In the genomic region with DNA sequence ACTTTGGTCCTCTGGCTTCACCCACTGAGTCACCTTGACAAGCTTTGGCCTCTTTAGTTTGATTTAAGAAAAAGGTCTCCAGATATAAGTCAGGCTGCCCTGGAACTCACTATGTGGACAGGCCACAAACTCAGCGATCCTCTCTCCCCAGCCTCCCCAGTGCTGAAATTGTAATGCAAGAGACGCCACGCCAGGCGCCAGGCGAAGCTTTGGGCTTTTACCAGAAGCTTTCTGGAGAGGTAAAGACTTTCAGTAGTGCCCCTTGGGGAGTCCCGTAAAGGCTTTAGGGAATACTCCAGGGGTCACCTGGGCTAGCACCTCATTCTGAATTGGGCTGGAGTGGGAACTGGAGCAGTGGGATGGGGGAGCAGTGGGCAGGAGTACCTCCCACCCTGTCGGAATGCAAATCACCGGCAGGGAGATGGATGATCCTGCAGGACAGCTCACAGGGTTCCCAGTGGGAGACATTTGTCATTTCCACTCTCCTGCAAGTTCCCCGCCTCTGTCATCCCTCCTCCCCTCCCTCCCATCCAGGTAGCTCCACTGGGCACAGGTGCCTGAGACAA, we compare ENCODE assay signal across 9 mouse cellular contexts. TPM values are rescaled to one million over a fixed set of nuclear protein-coding genes. Genes with fewer than 3 reads are reported as not detected.
DNase-seq lines count a peak whose midpoint lies in the region.
"Had no signal": no experiment of that assay in that cellular context is flagged by ENCODE, and none has a peak within 500 bp of the region (broad histone marks: within the 10 kb centered on the region; RNA-seq: fewer than 3 reads in every experiment).

No protein-coding gene starts in this region.

- DNase-seq in cerebellum, postnatal 14 days: peak; percentile 43 to 45
- DNase-seq in cerebellum, adult 9-10 months: no peak
- DNase-seq in right cerebral cortex, postnatal 4 days: peak; percentile 46
- DNase-seq in right cerebral cortex, adult 18-20 months: no peak
- no peak for DNase-seq in limb, embryonic 10.5 days (ENCODE audit: low spot score)
- no peak for DNase-seq in kidney, postnatal 4 days
- DNase-seq in urinary bladder, postnatal 10 days (ENCODE audit: low spot score): no peak
- DNase-seq in kidney, adult 8-10 months: no peak

- peaks cover 24% of the 10 kb centered on the region for H3K4me1 ChIP-seq in limb, embryonic 10.5 days
- H3K4me1 ChIP-seq: liver, embryonic 15.5 days had no signal

- H3K9me3 ChIP-seq in limb, embryonic 10.5 days (replicated peaks): no peaks in the 10 kb centered on the region
- H3K9me3 ChIP-seq: liver, embryonic 15.5 days had no signal

- peak overlapping the region; percentile 15; the same call in 1 of the 2 replicates for H3K4me3 ChIP-seq in limb, embryonic 10.5 days
- H3K4me3 ChIP-seq: liver, embryonic 15.5 days had no signal

- H3K27ac ChIP-seq in limb, embryonic 10.5 days: peak overlapping the region; percentile 54
- H3K27ac ChIP-seq: liver, embryonic 15.5 days had no signal

- WGBS in limb, embryonic 10.5 days: 11% methylated on average over 9 of the region's 9 CpGs

- H3K36me3 ChIP-seq in limb, embryonic 10.5 days: no peaks in the 10 kb centered on the region
- H3K36me3 ChIP-seq: liver, embryonic 15.5 days had no signal

- H3K27me3 ChIP-seq in limb, embryonic 10.5 days (ENCODE audit: low read depth, poor library complexity, severe bottlenecking): peaks cover 51% of the 10 kb centered on the region

RNA-seq across cellular contexts. Expression of gene Tnrc6c, which starts 26.3 kb away (rescaled TPM):
- 11.4 and 14.1 TPM in 2 replicates for polyA plus RNA-seq in limb, embryonic 10.5 days (2016; fragmentation: Nextera tagmentation; extraction: Ambion mirVana)

Comparison
In these comparisons a context has a peak if more than half of its experiments do, and no peak if none do; other contexts are left out.
1. DNase-seq: peak in cerebellum, postnatal 14 days (2 of 2) and right cerebral cortex, postnatal 4 days (single experiment); none in cerebellum, adult 9-10 months (single experiment), right cerebral cortex, adult 18-20 months (single experiment), limb, embryonic 10.5 days (single experiment), kidney, postnatal 4 days (0 of 2), urinary bladder, postnatal 10 days (single experiment) and kidney, adult 8-10 months (0 of 2).